Mouse (Mus musculus) frontal cortex, adult (tissue): Measurements from ENCODE around the gene Gm973.

Source experiments
- ATAC-seq: cut with Nextera tagmentation; 2 replicates; pipeline ENCODE4 v1.9.2; 2017; ENCODE audit warnings: mild to moderate bottlenecking, moderate library complexity, mixed read lengths; ENCODE audit not compliant: low TSS enrichment

Gm973 gene

GRCm38 (mm10) chr1:59543911-59544310 is 27.8 kb downstream of the Gm973 start:
- ATAC-seq = no peak

DNA sequence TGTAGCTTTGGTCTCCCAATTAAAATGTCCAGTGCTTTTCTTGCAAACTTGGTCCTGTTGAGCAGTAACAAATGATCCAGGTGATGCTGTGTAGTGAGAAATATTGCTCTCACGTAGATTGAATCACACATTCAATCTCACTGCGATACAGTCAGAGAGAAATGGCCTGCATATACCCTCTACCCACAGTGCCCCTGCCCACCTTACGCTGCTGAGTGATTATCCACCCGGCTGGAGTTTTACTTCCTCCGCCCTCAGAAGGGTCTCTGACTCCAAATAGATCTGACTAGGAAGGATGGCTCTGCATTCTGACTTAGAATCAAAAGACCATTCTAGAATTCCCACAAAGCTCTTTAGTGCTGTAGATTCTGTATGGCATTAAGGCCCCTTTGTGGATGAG is 32.4 kb downstream of the Gm973 start:
- ATAC-seq = no peak

GRCm38 (mm10) chr1:59549036-59549675 is 33.1 kb downstream of the Gm973 start:
- ATAC-seq = no peak

DNA sequence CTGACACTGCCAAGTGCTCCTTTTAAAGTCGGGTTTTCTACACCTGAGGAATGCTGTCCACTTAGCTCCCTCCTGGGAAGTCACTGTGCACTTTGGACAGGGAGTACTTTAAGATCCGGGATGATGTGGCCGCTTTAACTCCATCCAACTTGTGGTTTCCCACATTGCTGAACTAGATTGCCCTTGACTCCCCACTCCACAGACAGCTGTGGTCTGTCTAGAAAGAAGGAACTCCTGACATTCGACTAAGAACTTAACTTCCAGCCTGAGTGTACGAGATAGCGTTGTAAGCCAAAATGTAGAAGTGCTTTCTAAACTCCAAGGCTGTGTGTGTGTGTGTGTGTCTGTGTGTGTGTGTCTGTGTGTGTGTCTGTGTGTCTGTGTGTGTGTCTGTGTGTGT is 34.2 kb downstream of the Gm973 start:
- ATAC-seq = no peak

- no peak for ATAC-seq
Measured at GRCm38 (mm10) chr1:59550996-59551395, 34.9 kb downstream of the Gm973 start.

DNA sequence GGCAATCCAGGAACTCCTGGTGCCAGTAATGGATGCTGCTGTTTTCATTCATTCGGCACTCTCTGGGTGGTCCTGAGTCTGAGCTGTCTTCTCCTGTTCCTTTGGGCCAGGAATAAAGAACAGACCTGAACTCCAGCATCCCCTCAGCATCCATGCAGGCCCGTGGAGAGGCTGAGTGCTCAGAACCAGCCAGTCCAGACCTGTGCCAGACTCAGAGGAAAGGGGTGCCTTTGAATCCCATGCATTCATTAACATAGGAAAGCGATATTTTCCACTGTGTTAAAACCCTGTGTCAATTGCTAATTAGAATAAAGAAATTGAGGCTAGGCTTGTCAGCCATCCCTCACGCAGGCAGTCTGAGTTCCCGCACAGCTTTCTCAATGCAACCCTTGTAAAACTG is 37.6 kb downstream of the Gm973 start:
- no peak for ATAC-seq

GRCm38 (mm10) chr1:59563581-59563980 is 47.5 kb downstream of the Gm973 start:
- ATAC-seq = no peak

DNA sequence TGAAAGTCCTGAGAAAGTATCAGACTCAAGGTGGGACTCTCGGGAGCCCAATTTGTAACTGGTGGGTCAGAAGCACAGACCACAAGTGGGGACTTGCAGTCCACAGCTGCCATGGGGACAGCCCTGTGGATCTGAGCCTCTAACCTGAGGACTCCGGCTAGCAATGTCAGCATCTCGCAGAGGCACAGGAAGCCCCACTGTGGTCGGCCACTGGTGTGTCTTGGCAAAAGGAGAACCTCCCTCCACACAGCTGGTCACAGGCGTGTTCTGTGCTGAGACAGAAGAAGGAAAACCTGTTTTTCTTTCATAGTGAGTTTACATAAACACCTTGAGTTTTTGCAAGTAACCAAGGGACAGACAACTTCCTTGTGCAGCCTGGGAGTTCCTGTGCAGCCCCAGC is 49.7 kb downstream of the Gm973 start:
- no peak for ATAC-seq

- ATAC-seq = no peak
Measured at GRCm38 (mm10) chr1:59566281-59566680, 50.2 kb downstream of the Gm973 start.

- ATAC-seq = peak; percentile 67
Measured at GRCm38 (mm10) chr1:59566926-59567325, 50.9 kb downstream of the Gm973 start.

GRCm38 (mm10) chr1:59567521-59567920 is 51.5 kb downstream of the Gm973 start:
- ATAC-seq = no peak

- no peak for ATAC-seq
Measured at GRCm38 (mm10) chr1:59568283-59568682, 52.2 kb downstream of the Gm973 start.

DNA sequence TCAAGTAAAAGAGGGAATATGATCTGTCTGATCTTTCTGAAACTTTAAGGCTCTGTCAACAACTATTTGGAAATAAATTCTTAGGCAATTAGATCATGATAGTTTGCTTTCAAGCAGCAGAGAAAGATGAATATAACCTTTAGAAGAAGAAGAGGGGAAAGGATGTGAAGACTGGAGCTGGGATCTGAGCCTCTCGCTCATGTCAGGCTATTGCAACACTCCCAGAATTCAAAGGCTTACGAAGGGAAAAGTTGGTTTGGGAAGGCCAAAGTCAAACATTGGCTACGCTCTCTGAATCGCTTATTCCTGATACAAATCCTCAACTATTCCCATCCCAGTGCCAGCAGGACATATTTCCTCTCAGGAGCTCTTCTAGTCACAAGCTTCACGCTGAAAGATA is 53.2 kb downstream of the Gm973 start:
- no peak for ATAC-seq

- ATAC-seq = no peak
Measured at GRCm38 (mm10) chr1:59570767-59571166, 54.7 kb downstream of the Gm973 start.

- no peak for ATAC-seq
Measured at GRCm38 (mm10) chr1:59571502-59571901, 55.4 kb downstream of the Gm973 start.

DNA sequence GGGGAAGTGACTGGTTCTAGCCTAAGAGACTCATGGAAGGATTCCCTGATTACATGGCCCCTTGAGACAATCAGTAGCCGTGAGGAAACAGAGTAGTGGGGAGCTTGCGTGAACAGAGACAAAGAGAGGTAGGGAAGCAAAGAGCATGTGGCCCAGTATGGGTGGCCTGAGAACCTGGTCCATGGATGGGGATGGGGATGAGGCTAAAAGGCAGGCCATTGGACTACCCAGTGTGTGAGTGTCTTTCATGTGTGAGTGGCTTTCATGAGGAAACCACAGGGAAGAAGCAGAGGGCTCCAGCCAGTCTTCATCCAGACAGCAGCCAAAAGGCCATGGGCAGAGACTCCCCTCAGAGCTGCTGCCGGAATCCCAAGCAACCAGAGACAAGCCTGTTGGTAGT is 57.8 kb downstream of the Gm973 start:
- no peak for ATAC-seq

GRCm38 (mm10) chr1:59574262-59575187 is 58.5 kb downstream of the Gm973 start:
- ATAC-seq = peak; percentile 98

DNA sequence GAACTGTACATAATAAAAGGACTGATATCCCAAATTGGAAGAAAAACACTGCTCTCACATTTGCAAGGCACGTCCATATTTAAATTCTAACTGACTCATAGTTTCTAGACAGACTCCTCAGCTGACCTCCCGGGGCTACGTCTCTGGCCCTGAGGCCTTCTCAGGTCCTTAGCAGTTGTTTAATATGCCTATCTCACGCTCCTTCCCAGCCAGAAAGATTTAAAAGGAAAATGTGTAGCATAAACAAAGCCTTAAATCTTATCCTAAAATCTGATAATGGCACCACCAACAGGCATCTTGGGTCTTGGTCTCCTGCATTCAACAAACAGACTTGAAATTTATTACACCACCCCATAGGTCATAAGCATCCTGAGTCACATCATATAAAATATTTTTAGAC is 62.7 kb downstream of the Gm973 start:
- no peak for ATAC-seq

GRCm38 (mm10) chr1:59579327-59579726 is 63.3 kb downstream of the Gm973 start:
- ATAC-seq = no peak

DNA sequence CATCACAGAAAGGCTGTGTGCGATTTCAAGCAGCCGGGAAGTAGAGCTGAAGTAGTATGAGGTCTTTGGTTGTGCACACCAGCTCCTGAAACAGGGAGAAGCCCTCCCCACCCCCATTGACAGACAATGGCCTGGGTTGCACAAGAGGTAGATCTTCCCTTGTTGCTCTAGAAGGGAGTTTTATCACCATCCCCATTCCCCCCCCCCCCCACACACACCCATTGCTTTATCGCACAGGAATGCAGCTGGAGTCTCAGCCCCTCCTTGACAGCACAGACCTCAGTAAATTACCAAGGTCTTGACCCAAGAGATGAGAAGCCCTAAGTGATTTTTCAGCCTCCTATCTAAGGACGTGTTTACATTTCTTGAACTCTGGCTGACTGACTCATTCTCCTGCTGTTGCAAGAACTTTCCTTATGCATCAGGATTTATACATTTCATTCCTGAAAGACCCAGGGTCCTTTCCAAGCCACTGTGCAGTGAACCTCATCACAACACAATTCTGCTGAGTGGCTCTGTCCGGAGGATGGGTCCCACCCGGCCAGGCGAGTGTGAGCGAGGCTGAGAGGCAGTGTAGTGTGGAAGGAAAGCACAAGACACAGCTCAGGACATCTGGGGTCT is 64.2 kb downstream of the Gm973 start:
- ATAC-seq = no peak

- ATAC-seq = no peak
Measured at GRCm38 (mm10) chr1:59580880-59581279, 64.8 kb downstream of the Gm973 start.

GRCm38 (mm10) chr1:59584656-59585410 is 68.8 kb downstream of the Gm973 start:
- ATAC-seq = peak; percentile 73; the same call in 1 of the 2 replicates
